Mouse (Mus musculus): ENCODE data around the gene Tns3. TPM values are rescaled to one million over a fixed set of nuclear protein-coding genes. Genes with fewer than 3 reads are reported as not detected.

The Tns3 gene
- total and polyA plus RNA-seq, 3 experiments, result not detected

GRCm38 (mm10) chr11:8591271-8591670 is 73.1 kb downstream of the Tns3 start:
- H3K79me2 ChIP-seq (ENCODE audit: control insufficient read depth, insufficient read depth, low read length, poor library complexity), result no peaks in the 10 kb centered on the region
- no peak overlapping the region for H3K4me3 ChIP-seq (ENCODE audit: control insufficient read depth in 1 of 2, insufficient read depth in 1 of 2, low read depth in 2 of 2, low read length in 2 of 2)
- TF ChIP-seq GATA1 (IDR thresholded peaks at IDR 0.05; ENCODE audit: low read depth, low read length), result no peak
- no peak for TF ChIP-seq KAT2A (conservative IDR thresholded peaks at IDR 0.05; ENCODE audit: low read depth, low read length)
- TF ChIP-seq MAFK (IDR thresholded peaks at IDR 0.05; ENCODE audit: borderline replicate concordance, low read depth, low read length), result no peak
- TF ChIP-seq RCOR1 (IDR thresholded peaks at IDR 0.05; ENCODE audit: low read depth, low read length), result no peak
- no peak for TF ChIP-seq BHLHE40 (IDR thresholded peaks at IDR 0.05; ENCODE audit: borderline replicate concordance, low read depth, low read length)
- no peak for TF ChIP-seq POLR2AphosphoS5 (IDR thresholded peaks at IDR 0.05; ENCODE audit: borderline replicate concordance, low read depth, low read length)
- TF ChIP-seq ETS1 (IDR thresholded peaks at IDR 0.05; ENCODE audit: low read depth, low read length), result no peak
- no peak for TF ChIP-seq JUND (IDR thresholded peaks at IDR 0.05; ENCODE audit: low read depth, low read length)
- no peak for TF ChIP-seq MYC (IDR thresholded peaks at IDR 0.05; ENCODE audit: low read depth, low read length)
- TF ChIP-seq ZC3H11A (IDR thresholded peaks at IDR 0.05; ENCODE audit: low read depth, low read length), result no peak
- TF ChIP-seq TCF12 (IDR thresholded peaks at IDR 0.05; ENCODE audit: low read depth, low read length), result no peak
- no peak for TF ChIP-seq POLR2AphosphoS2 (IDR thresholded peaks at IDR 0.05; ENCODE audit: low read length)
- H3K4me1 ChIP-seq (ENCODE audit: control insufficient read depth in 1 of 2, insufficient read depth in 2 of 2, low read length in 2 of 2), result no peaks in the 10 kb centered on the region
- no peak overlapping the region for H3K27ac ChIP-seq (ENCODE audit: control insufficient read depth, low read depth, low read length)
- H3K36me3 ChIP-seq (ENCODE audit: control insufficient read depth in 1 of 2, insufficient read depth in 2 of 2, low read length in 2 of 2), result no peaks in the 10 kb centered on the region
- DNase-seq (ENCODE audit: low read depth, low spot score), result no peak
- H3K9ac ChIP-seq (ENCODE audit: control insufficient read depth, low read depth, low read length, poor library complexity, severe bottlenecking), result no peak overlapping the region
- H3K27me3 ChIP-seq (ENCODE audit: control insufficient read depth in 1 of 2, insufficient read depth in 2 of 2, low read length in 2 of 2), result no peaks in the 10 kb centered on the region
- H3K9me3 ChIP-seq (replicated peaks; ENCODE audit: insufficient read depth, low read length), result no peaks in the 10 kb centered on the region

DNA sequence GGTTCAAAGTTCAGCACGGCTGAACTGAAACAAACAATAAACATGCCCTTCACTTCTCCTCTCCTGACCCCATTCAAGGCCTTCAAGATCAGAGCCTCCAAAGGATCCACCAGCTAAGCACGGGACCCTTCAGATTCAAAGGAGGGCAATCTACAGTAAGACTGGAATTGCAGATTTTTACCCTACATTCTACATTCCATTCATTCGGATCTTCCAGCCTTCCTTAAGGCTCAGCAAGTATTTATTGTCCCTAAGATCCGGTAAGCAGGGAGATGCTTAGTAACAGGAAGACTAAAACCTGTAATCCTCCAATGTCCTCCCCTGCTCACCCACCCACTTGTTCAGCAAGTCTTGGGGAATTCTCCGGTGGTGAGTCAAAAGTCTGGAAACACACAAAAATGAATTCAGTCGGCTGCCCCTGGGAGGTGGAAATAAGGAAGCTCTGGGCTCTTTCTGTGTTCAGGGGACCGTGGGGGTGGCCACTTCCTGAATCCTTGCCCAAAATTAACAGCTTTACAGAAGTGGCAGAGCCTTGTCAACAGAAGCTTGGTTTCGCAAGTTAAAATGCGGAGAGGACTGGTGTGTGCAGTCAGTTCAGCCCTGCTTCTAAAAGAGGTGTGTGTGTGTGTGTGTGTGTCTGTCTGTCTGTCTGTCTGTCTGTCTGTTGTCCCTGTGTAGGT is 75.0 kb downstream of the Tns3 start:
- H3K79me2 ChIP-seq (ENCODE audit: control insufficient read depth, insufficient read depth, low read length, poor library complexity), result no peaks in the 10 kb centered on the region
- H3K4me1 ChIP-seq (ENCODE audit: control insufficient read depth in 1 of 2, insufficient read depth in 2 of 2, low read length in 2 of 2), result no peaks in the 10 kb centered on the region
- H3K27ac ChIP-seq (ENCODE audit: control insufficient read depth, low read depth, low read length), result no peak overlapping the region
- no peak overlapping the region for H3K9ac ChIP-seq (ENCODE audit: control insufficient read depth, low read depth, low read length, poor library complexity, severe bottlenecking)
- no peaks in the 10 kb centered on the region for H3K27me3 ChIP-seq (ENCODE audit: control insufficient read depth in 1 of 2, insufficient read depth in 2 of 2, low read length in 2 of 2)
- H3K36me3 ChIP-seq (ENCODE audit: control insufficient read depth in 1 of 2, insufficient read depth in 2 of 2, low read length in 2 of 2), result no peaks in the 10 kb centered on the region
- no peak for DNase-seq (ENCODE audit: low read depth, low spot score)
- no peak overlapping the region for H3K4me3 ChIP-seq (ENCODE audit: control insufficient read depth in 1 of 2, insufficient read depth in 1 of 2, low read depth in 2 of 2, low read length in 2 of 2)
- TF ChIP-seq POLR2A (IDR thresholded peaks at IDR 0.05; ENCODE audit: control insufficient read depth in 1 of 2, insufficient read depth in 1 of 2, low read depth in 1 of 2, low read length in 2 of 2, poor library complexity in 1 of 2) (no peak), MAZ (IDR thresholded peaks at IDR 0.05; ENCODE audit: low read depth, low read length) (no peak), MXI1 (IDR thresholded peaks at IDR 0.05; ENCODE audit: low read depth, low read length) (no peak), ZNF384 (IDR thresholded peaks at IDR 0.05; ENCODE audit: low read depth, low read length) (no peak), CTCF (IDR thresholded peaks at IDR 0.05 in 2 of 3, conservative IDR thresholded peaks at IDR 0.05 in 1 of 3; ENCODE audit: control insufficient read depth in 1 of 3, insufficient read depth in 1 of 3, low read depth in 2 of 3, low read length in 3 of 3, poor library complexity in 1 of 3, severe bottlenecking in 1 of 3) (no peak), JUND (IDR thresholded peaks at IDR 0.05; ENCODE audit: low read depth, low read length) (no peak), POLR2AphosphoS5 (IDR thresholded peaks at IDR 0.05; ENCODE audit: borderline replicate concordance, low read depth, low read length) (no peak), HCFC1 (IDR thresholded peaks at IDR 0.05; ENCODE audit: low read depth, low read length) (no peak), UBTF (IDR thresholded peaks at IDR 0.05; ENCODE audit: borderline replicate concordance, insufficient read depth, low read depth, low read length) (no peak), POLR2AphosphoS2 (IDR thresholded peaks at IDR 0.05; ENCODE audit: low read length) (no peak), RCOR1 (IDR thresholded peaks at IDR 0.05; ENCODE audit: low read depth, low read length) (no peak), RAD21 (IDR thresholded peaks at IDR 0.05; ENCODE audit: low read depth, low read length) (no peak), BHLHE40 (IDR thresholded peaks at IDR 0.05; ENCODE audit: borderline replicate concordance, low read depth, low read length) (no peak), ELF1 (IDR thresholded peaks at IDR 0.05; ENCODE audit: low read depth, low read length) (no peak), SMC3 (IDR thresholded peaks at IDR 0.05; ENCODE audit: low read depth, low read length) (no peak), CHD1 (IDR thresholded peaks at IDR 0.05; ENCODE audit: low read depth, low read length) (no peak), GATA1 (IDR thresholded peaks at IDR 0.05; ENCODE audit: low read depth, low read length) (no peak), MYC (IDR thresholded peaks at IDR 0.05; ENCODE audit: low read depth, low read length) (no peak), SIN3A (IDR thresholded peaks at IDR 0.05; ENCODE audit: low read length) (no peak)
- H3K9me3 ChIP-seq (replicated peaks; ENCODE audit: insufficient read depth, low read length), result no peaks in the 10 kb centered on the region

Measured in MEL (cell line).